Mouse (Mus musculus) small intestine, adult 2 months (tissue): ENCODE results near the gene Ccdc92b.

Experiments
- CTCF ChIP-seq: fragments of 200-500 bp; IDR thresholded peaks from 2 replicates; pipeline ENCODE4 v1.5.1; 2012; ENCODE audit warnings: low read depth, mild to moderate bottlenecking, control low read depth, inconsistent platforms, low read length, moderate library complexity, mixed read lengths; ENCODE audit not compliant: insufficient replicate concordance, insufficient read length; ENCODE audit errors: extremely low read depth
- POLR2A ChIP-seq: fragments of 200-500 bp; IDR thresholded peaks from 2 replicates; pipeline ENCODE4 v1.6.1; 2012; ENCODE audit warnings: low read depth, mild to moderate bottlenecking, control low read depth, inconsistent platforms, low read length, moderate library complexity

DNA sequence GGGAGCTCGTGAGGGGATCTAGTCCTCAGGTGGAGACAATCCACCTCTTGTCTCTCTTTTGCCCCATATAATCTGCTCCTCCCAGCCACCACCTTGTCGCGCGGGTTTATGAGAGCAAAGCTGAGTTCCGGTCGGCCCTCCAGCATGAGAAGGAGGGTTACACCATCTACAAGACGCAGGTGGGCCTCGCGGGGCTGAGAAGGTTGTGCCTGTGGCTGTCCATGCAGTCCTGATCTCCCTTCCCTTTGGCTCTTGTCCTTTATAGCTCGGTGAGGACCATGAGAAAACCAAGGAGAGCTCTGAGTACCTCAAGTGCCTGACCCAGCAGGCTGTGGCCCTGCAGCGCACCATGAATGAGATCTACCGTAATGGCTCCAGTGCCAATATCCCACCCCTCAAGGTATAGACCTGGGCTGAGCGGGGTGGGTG, 48.2 kb downstream of the Ccdc92b start:
- TF ChIP-seq POLR2A (no peak), CTCF (no peak)
